Mouse (Mus musculus) ovary, postnatal 14 days (tissue): ENCODE data around the gene Krtap9-3.

Source experiments
- DNase-seq: peaks from one replicate; pipeline ENCODE4 v3.0.0; 2022; ENCODE audit warnings: low spot score

The Krtap9-3 gene

GRCm38 (mm10) chr11:99566530-99566929 is 31.4 kb downstream of the Krtap9-3 start, which contains the start of gene Krtap3-1:
Gene Krtap3-1 (minus strand): TSS chr11:99566630.
- no peak for DNase-seq

- no peak for DNase-seq
Measured at GRCm38 (mm10) chr11:99562580-99562979, 35.3 kb downstream of the Krtap9-3 start.

- DNase-seq, result no peak
Measured at GRCm38 (mm10) chr11:99559366-99559765, 38.5 kb downstream of the Krtap9-3 start, which contains the start of gene Gm11939. Gene Gm11939 (minus strand): TSS chr11:99559466.

- no peak for DNase-seq
Measured at GRCm38 (mm10) chr11:99557976-99558745, 39.7 kb downstream of the Krtap9-3 start.

- no peak for DNase-seq
Measured at GRCm38 (mm10) chr11:99556753-99557152, 41.2 kb downstream of the Krtap9-3 start, which contains the start of gene Krtap3-2. Gene Krtap3-2 (minus strand): TSS chr11:99556853.

GRCm38 (mm10) chr11:99556195-99556594 is 41.7 kb downstream of the Krtap9-3 start:
- DNase-seq, result no peak

- no peak for DNase-seq
Measured at GRCm38 (mm10) chr11:99550765-99551164, 47.1 kb downstream of the Krtap9-3 start, which contains the start of gene Krtap3-3. Gene Krtap3-3 (minus strand): TSS chr11:99550865.

- DNase-seq, result no peak
Measured at GRCm38 (mm10) chr11:99547892-99548291, 50.0 kb downstream of the Krtap9-3 start.
